11 mouse cellular contexts compared by ENCODE assay signal in the genomic region with DNA sequence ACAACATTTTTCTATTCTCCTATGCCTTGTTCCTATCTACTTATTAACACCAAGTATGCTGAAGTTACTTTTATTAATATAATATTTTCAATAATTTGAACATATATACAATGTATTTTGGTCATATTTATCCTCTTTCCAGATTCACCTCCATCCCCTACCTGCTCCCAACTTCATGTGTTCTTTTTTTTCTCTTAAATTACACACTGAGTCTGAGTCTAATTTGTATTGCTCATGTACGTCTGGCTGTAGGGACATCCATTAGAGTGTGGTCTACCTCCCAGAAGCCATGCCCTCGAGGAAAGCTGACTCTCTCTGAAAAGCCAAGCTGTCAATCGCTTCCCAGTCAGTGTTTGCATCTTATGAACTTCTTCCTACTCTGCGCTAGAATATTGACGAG. TPM values are rescaled to one million over a fixed set of nuclear protein-coding genes. Genes with fewer than 3 reads are reported as not detected.
DNase-seq lines count a peak whose midpoint lies in the region; ATAC-seq and TF ChIP-seq lines count a peak whose summit lies in the region.
"Had no signal": no experiment of that assay in that cellular context is flagged by ENCODE, and none has a peak within 500 bp of the region (broad histone marks: within the 10 kb centered on the region; RNA-seq: fewer than 3 reads in every experiment).

TSS of gene Gm10647 (plus strand) at position 301 of the 400 bp plus-strand sequence.

- peak within 1 kb of the TSS; percentile 84 for H3K4me2 ChIP-seq in limb, embryonic 15.5 days
- H3K4me2 ChIP-seq in stomach, embryonic 15.5 days = peak within 1 kb of the TSS; percentile 91

- DNase-seq in gastrocnemius, adult 2 months = no peak
- no peak for DNase-seq in gastrocnemius, postnatal 36 days
- DNase-seq in spleen, adult 2 months (ENCODE audit: low read depth in 1 of 2, low spot score in 2 of 2) = no peak
- DNase-seq in spleen, postnatal 14 days (ENCODE audit: low spot score in 2 of 2) = no peak
- no peak for DNase-seq in thymus, postnatal 36 days
- no peak for DNase-seq in adrenal gland, postnatal 14 days
- DNase-seq: kidney, postnatal 4 days; spleen, adult 18-20 months had no signal

- H3K9me3 ChIP-seq in limb, embryonic 15.5 days = no peaks in the 10 kb centered on the region
- no peaks in the 10 kb centered on the region for H3K9me3 ChIP-seq in stomach, embryonic 15.5 days

- no peak for TF ChIP-seq CTCF in gastrocnemius, adult 2 months (IDR thresholded peaks at IDR 0.05)
- no peak for TF ChIP-seq CTCF in spleen, adult 2 months (IDR thresholded peaks at IDR 0.05; ENCODE audit: extremely low read depth, insufficient read depth, insufficient read length, insufficient replicate concordance)

- H3K4me3 ChIP-seq in gastrocnemius, adult 2 months = peak within 1 kb of the TSS; percentile 76
- H3K4me3 ChIP-seq in spleen, adult 2 months (ENCODE audit: extremely low read depth, insufficient read depth, insufficient read length) = peak within 1 kb of the TSS; percentile 90
- peak within 1 kb of the TSS; percentile 79 for H3K4me3 ChIP-seq in limb, embryonic 15.5 days
- H3K4me3 ChIP-seq in stomach, embryonic 15.5 days (replicated peaks) = peak within 1 kb of the TSS; percentile 73

- H3K9ac ChIP-seq in limb, embryonic 15.5 days = peak within 1 kb of the TSS; percentile 5; the same call in 1 of the 2 replicates
- H3K9ac ChIP-seq in stomach, embryonic 15.5 days = no peak within 1 kb of the TSS

- TF ChIP-seq POLR2A in spleen, adult 2 months (IDR thresholded peaks at IDR 0.05; ENCODE audit: low read depth, low read length) = no peak

- peak within 1 kb of the TSS; percentile 93 for H3K27ac ChIP-seq in gastrocnemius, adult 2 months
- H3K27ac ChIP-seq in spleen, adult 2 months (ENCODE audit: insufficient read depth, low read length) = no peak within 1 kb of the TSS
- peak within 1 kb of the TSS; percentile 93 for H3K27ac ChIP-seq in limb, embryonic 15.5 days
- peak within 1 kb of the TSS; percentile 95 for H3K27ac ChIP-seq in stomach, embryonic 15.5 days

- 0 out of 2 replicates have a peak, but pooled peaks cover 1% of the 10 kb centered on the region for H3K27me3 ChIP-seq in spleen, adult 2 months (ENCODE audit: control insufficient read depth, insufficient read depth, low read length)
- H3K27me3 ChIP-seq in limb, embryonic 15.5 days = no peaks in the 10 kb centered on the region
- H3K27me3 ChIP-seq in stomach, embryonic 15.5 days (replicated peaks) = no peaks in the 10 kb centered on the region

- 87% methylated on average over 5 of the region's 5 CpGs for WGBS in spleen, adult 2 months
- 65% methylated on average over 5 of the region's 5 CpGs for WGBS in limb, embryonic 15.5 days
- 71% methylated on average over 5 of the region's 5 CpGs for WGBS in stomach, embryonic 15.5 days

- H3K36me3 ChIP-seq in spleen, adult 2 months (ENCODE audit: control insufficient read depth, insufficient read depth, low read length) = no peaks in the 10 kb centered on the region
- H3K36me3 ChIP-seq in limb, embryonic 15.5 days = no peaks in the 10 kb centered on the region
- H3K36me3 ChIP-seq in stomach, embryonic 15.5 days = no peaks in the 10 kb centered on the region

- no peaks in the 10 kb centered on the region for H3K4me1 ChIP-seq in spleen, adult 2 months (ENCODE audit: control insufficient read depth, insufficient read depth, insufficient read length)
- H3K4me1 ChIP-seq in limb, embryonic 15.5 days = peaks cover 8% of the 10 kb centered on the region
- H3K4me1 ChIP-seq in stomach, embryonic 15.5 days = no peaks in the 10 kb centered on the region

- no peak for ATAC-seq in limb, embryonic 15.5 days (ENCODE audit: insufficient number of reproducible peaks, low FRiP score, low TSS enrichment, low read depth)
- no peak for ATAC-seq in stomach, embryonic 15.5 days (ENCODE audit: insufficient read depth, low FRiP score, low read depth)

- intact Hi-C loops in gastrocnemius, adult 2 months (cut with DNase I) = loop anchor here (5.0 kb wide), 1 partner anchor 284 kb away; the partner anchor contains the start of gene Fbxl22
- intact Hi-C loops in gastrocnemius, postnatal 36 days (cut with DNase I) = loop anchor here (5.0 kb wide), 1 partner anchor 36 kb away; the partner anchor contains the start of gene Aph1c

RNA-seq across cellular contexts. Expression of gene Gm10647, which starts in this region (rescaled TPM):
- not detected for total RNA-seq in gastrocnemius, adult 2 months (2021)
- not detected for total RNA-seq in gastrocnemius, postnatal 36 days (2021)
- 0.05 TPM in 1 of 2 replicates, not detected in the other for polyA plus RNA-seq in spleen, adult 2 months (2012; rRNA removed)
- polyA plus RNA-seq in limb, embryonic 15.5 days (2015; fragmentation: Nextera tagmentation; extraction: Ambion mirVana) = 0.60 and 0.81 TPM in 2 replicates
- 0.80 and 1.0 TPM in 2 replicates for polyA plus RNA-seq in stomach, embryonic 15.5 days (2015; fragmentation: Nextera tagmentation; extraction: Ambion mirVana)
- total RNA-seq in adrenal gland, postnatal 14 days (2021) = 0.30 TPM in 1 of 2 replicates, not detected in the other
- polyA plus RNA-seq: C2C12 had no signal
